Comparison of ENCODE assay signal across 9 mouse cellular contexts in the genomic region with DNA sequence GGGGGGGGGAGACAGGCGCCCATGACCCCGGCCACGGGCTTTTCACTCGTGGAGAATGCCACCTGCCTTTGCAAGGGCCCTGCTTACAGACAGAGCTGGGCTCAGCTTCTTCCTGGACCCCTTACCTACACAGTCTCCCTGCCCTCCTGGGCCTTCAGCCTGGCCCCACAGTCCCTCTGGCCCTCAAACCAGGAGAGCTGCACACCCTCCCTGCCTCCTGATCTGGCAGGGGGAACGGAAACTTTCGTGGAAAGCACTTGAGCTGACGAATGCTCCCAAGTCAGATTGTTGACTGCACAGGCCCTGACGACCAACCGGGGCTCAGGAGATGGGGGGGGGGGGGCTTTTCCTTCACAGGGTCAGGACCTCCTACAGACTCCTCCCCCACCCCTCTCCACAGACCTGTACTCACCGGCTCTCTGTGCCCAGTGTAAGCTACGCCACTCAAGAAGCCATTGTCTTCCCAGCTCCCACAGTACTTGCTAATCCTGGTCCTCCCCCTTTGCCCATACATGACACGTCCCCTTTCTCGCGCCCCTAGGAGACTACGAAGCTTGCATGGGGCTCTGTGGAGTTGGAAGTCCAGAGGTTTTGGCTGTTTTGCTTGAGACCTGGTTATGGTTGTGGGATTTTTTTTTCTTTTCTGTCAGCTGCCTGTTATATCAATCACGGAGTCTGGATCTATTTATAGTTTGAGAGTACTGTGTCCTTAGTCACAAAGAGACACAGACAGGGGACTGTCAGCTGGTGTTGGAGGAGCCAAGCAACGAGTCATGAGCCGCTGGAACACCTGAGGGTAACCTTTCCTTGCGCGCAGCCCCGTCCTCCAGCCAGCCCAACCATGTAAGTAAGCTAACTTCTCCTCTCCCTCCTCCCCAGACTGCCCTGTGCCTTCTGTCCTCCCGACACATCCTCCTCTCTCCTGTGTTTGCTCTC. TPM values are rescaled to one million over a fixed set of nuclear protein-coding genes. Genes with fewer than 3 reads are reported as not detected.
A peak's percentile ranks its signal among the peaks of the same experiment; 100 is the strongest.
DNase-seq lines count a peak whose midpoint lies in the region; ATAC-seq lines count a peak whose summit lies in the region.
"Had no signal": no experiment of that assay in that cellular context is flagged by ENCODE, and none has a peak within 500 bp of the region (broad histone marks: within the 10 kb centered on the region; RNA-seq: fewer than 3 reads in every experiment).

A gene (plus strand): TSS at position 422 of the 936 bp plus-strand sequence.

- no peak within 1 kb of the TSS for H3K27ac ChIP-seq in limb, embryonic 11.5 days (replicated peaks; ENCODE audit: low read depth, low read length)
- H3K27ac ChIP-seq in limb, embryonic 10.5 days = no peak within 1 kb of the TSS
- H3K27ac ChIP-seq in hindbrain, embryonic 12.5 days = no peak within 1 kb of the TSS
- no peak within 1 kb of the TSS for H3K27ac ChIP-seq in midbrain, embryonic 15.5 days
- H3K27ac ChIP-seq: macrophage had no signal

- intact Hi-C loops in gastrocnemius, postnatal 14 days (cut with DNase I; ENCODE audit: low total_unique reads) = no loop called here

- no peaks in the 10 kb centered on the region for H3K9me3 ChIP-seq in limb, embryonic 11.5 days (ENCODE audit: control insufficient read depth, low read length)
- H3K9me3 ChIP-seq in limb, embryonic 10.5 days (replicated peaks) = no peaks in the 10 kb centered on the region
- H3K9me3 ChIP-seq in hindbrain, embryonic 12.5 days (replicated peaks) = no peaks in the 10 kb centered on the region
- no peaks in the 10 kb centered on the region for H3K9me3 ChIP-seq in midbrain, embryonic 15.5 days

- peak within 1 kb of the TSS; percentile 7; the same call in 1 of the 2 replicates for H3K9ac ChIP-seq in limb, embryonic 11.5 days (ENCODE audit: low read length)
- no peak within 1 kb of the TSS for H3K9ac ChIP-seq in hindbrain, embryonic 12.5 days
- H3K9ac ChIP-seq in midbrain, embryonic 15.5 days = no peak within 1 kb of the TSS

- WGBS in limb, embryonic 11.5 days = 35% methylated on average over 22 of the region's 22 CpGs
- WGBS in limb, embryonic 10.5 days = 41% methylated on average over 22 of the region's 22 CpGs
- WGBS in hindbrain, embryonic 12.5 days = 30% methylated on average over 22 of the region's 22 CpGs
- WGBS in midbrain, embryonic 15.5 days = 28% methylated on average over 22 of the region's 22 CpGs

- ATAC-seq in limb, embryonic 11.5 days (ENCODE audit: insufficient number of reproducible peaks, low FRiP score, low TSS enrichment, low read depth) = peak; percentile 48; the same call in 1 of the 2 replicates
- ATAC-seq in hindbrain, embryonic 12.5 days (ENCODE audit: low FRiP score) = 0 out of 2 replicates have a peak, but pooled peaks have one; percentile 34
- peak; percentile 50; the same call in 1 of the 2 replicates for ATAC-seq in midbrain, embryonic 15.5 days (replicated peaks)

- peaks cover 24% of the 10 kb centered on the region for H3K4me1 ChIP-seq in limb, embryonic 11.5 days (ENCODE audit: control insufficient read depth, insufficient read depth, low read length)
- H3K4me1 ChIP-seq in limb, embryonic 10.5 days = peaks cover 41% of the 10 kb centered on the region
- peaks cover 38% of the 10 kb centered on the region for H3K4me1 ChIP-seq in hindbrain, embryonic 12.5 days
- peaks cover 38% of the 10 kb centered on the region for H3K4me1 ChIP-seq in midbrain, embryonic 15.5 days

- no peak for DNase-seq in limb, embryonic 11.5 days (ENCODE audit: low spot score)
- no peak for DNase-seq in limb, embryonic 10.5 days (ENCODE audit: low spot score)
- DNase-seq in gastrocnemius, postnatal 14 days = peak; percentile 38
- no peak for DNase-seq in urinary bladder, adult 2 months (ENCODE audit: low spot score)
- no peak for DNase-seq in cerebellum, postnatal 4 days (ENCODE audit: low spot score in 2 of 2)
- no peak for DNase-seq in testis, postnatal 14 days (ENCODE audit: low spot score)

- H3K36me3 ChIP-seq in limb, embryonic 11.5 days (ENCODE audit: control insufficient read depth, insufficient read depth, low read length) = no peaks in the 10 kb centered on the region
- no peaks in the 10 kb centered on the region for H3K36me3 ChIP-seq in limb, embryonic 10.5 days
- H3K36me3 ChIP-seq in hindbrain, embryonic 12.5 days = no peaks in the 10 kb centered on the region
- no peaks in the 10 kb centered on the region for H3K36me3 ChIP-seq in midbrain, embryonic 15.5 days (replicated peaks)

- peaks cover 1% of the 10 kb centered on the region; the same call in 1 of the 2 replicates for H3K27me3 ChIP-seq in limb, embryonic 11.5 days (ENCODE audit: control insufficient read depth, insufficient read depth, low read length)
- H3K27me3 ChIP-seq in limb, embryonic 10.5 days (ENCODE audit: low read depth, poor library complexity, severe bottlenecking) = peaks cover 61% of the 10 kb centered on the region
- peaks cover 19% of the 10 kb centered on the region for H3K27me3 ChIP-seq in hindbrain, embryonic 12.5 days
- 0 out of 2 replicates have a peak, but pooled peaks cover 6% of the 10 kb centered on the region for H3K27me3 ChIP-seq in midbrain, embryonic 15.5 days (replicated peaks)

- no peak within 1 kb of the TSS for H3K4me3 ChIP-seq in limb, embryonic 11.5 days (ENCODE audit: low read depth, low read length)
- H3K4me3 ChIP-seq in limb, embryonic 10.5 days = no peak within 1 kb of the TSS
- no peak within 1 kb of the TSS for H3K4me3 ChIP-seq in hindbrain, embryonic 12.5 days
- no peak within 1 kb of the TSS for H3K4me3 ChIP-seq in midbrain, embryonic 15.5 days

- H3K4me2 ChIP-seq in limb, embryonic 11.5 days (ENCODE audit: low read depth, severe bottlenecking) = no peak within 1 kb of the TSS
- no peak within 1 kb of the TSS for H3K4me2 ChIP-seq in hindbrain, embryonic 12.5 days (replicated peaks)
- H3K4me2 ChIP-seq in midbrain, embryonic 15.5 days = no peak within 1 kb of the TSS

RNA-seq across cellular contexts. Expression of the gene that starts here (rescaled TPM):
- 0.08 and 0.26 TPM in 2 replicates for polyA plus RNA-seq in limb, embryonic 11.5 days (2014; fragmentation: Nextera tagmentation; extraction: Ambion mirVana)
- 0.06 and 0.15 TPM in 2 replicates for polyA plus RNA-seq in limb, embryonic 10.5 days (2016; fragmentation: Nextera tagmentation; extraction: Ambion mirVana)
- 1 to 10 TPM; 1.6 to 2.9 TPM for total RNA-seq in gastrocnemius, postnatal 14 days (2021)
- 1.7 and 3.2 TPM in 2 replicates for polyA plus RNA-seq in hindbrain, embryonic 12.5 days (2016; fragmentation: Nextera tagmentation; extraction: Ambion mirVana)
- 4.6 and 5.5 TPM in 2 replicates for polyA plus RNA-seq in midbrain, embryonic 15.5 days (2015; fragmentation: Nextera tagmentation; extraction: Ambion mirVana)
- 0.01 and 0.04 TPM in 2 replicates for polyA plus RNA-seq in urinary bladder, adult 2 months (2012; rRNA removed)
- polyA plus RNA-seq: macrophage had no signal

Comparison
In these comparisons a context has a peak if more than half of its experiments do, and no peak if none do; other contexts are left out.
1. Peak in ATAC-seq and H3K9ac ChIP-seq in limb, embryonic 11.5 days; RNA of the gene not detected or under 1 TPM.